Mouse (Mus musculus) myocyte (in vitro differentiated cells): ENCODE results near the gene Herpud1. TPM values are rescaled to one million over a fixed set of nuclear protein-coding genes. Genes with fewer than 3 reads are reported as not detected.

Experiments used
- H3K27me3 ChIP-seq: one replicate; pipeline ENCODE4 v1.6.1; 2011; ENCODE audit not compliant: control insufficient read depth, insufficient read depth, insufficient read length
- H3K36me3 ChIP-seq: one replicate; pipeline ENCODE4 v1.6.1; 2011; ENCODE audit not compliant: control insufficient read depth, insufficient read depth
- H3K4me2 ChIP-seq: one replicate; pipeline ENCODE4 v1.6.1; 2011; ENCODE audit warnings: low read depth, control low read depth
- H3K4me3 ChIP-seq: one replicate; pipeline ENCODE4 v1.5.1; 2011; ENCODE audit warnings: mild to moderate bottlenecking, control low read depth, moderate library complexity
- H3K79me2 ChIP-seq: one replicate; pipeline ENCODE4 v1.6.1; 2011; ENCODE audit not compliant: control insufficient read depth, insufficient read depth
- H3ac ChIP-seq: one replicate; pipeline ENCODE4 v1.6.1; 2011; ENCODE audit not compliant: control insufficient read depth, insufficient read length
- CEBPB ChIP-seq: IDR thresholded peaks from 2 replicates; pipeline ENCODE4 v1.6.1; 2011; ENCODE audit warnings: mild to moderate bottlenecking, moderate library complexity; ENCODE audit not compliant: poor library complexity, insufficient read depth, severe bottlenecking
- E2F4 ChIP-seq: IDR thresholded peaks from one replicate; pipeline ENCODE4 v1.6.1; 2011; ENCODE audit warnings: mild to moderate bottlenecking, control low read depth, moderate library complexity; ENCODE audit not compliant: insufficient read depth
- MAX ChIP-seq: IDR thresholded peaks from one replicate; pipeline ENCODE4 v1.6.1; 2011; ENCODE audit warnings: low read depth, mild to moderate bottlenecking, control low read depth
- MYOD1 ChIP-seq, 3 experiments: IDR thresholded peaks; one replicate each; pipeline ENCODE4 v1.6.1; 2011; ENCODE audit warnings: control low read depth in 2 of 3, low read depth in 2 of 3, mild to moderate bottlenecking in 2 of 3, moderate library complexity in 1 of 3; ENCODE audit not compliant: insufficient read length in 2 of 3, control insufficient read depth in 1 of 3
- MYOG ChIP-seq, 3 experiments: IDR thresholded peaks; one replicate each; pipeline ENCODE4 v1.6.1; 2011; ENCODE audit warnings: control low read depth in 2 of 3, low read depth in 2 of 3, mild to moderate bottlenecking in 2 of 3; ENCODE audit not compliant: insufficient read length in 2 of 3, control insufficient read depth in 1 of 3, insufficient read depth in 1 of 3
- POLR2A ChIP-seq: IDR thresholded peaks from one replicate; pipeline ENCODE4 v1.6.1; 2011; ENCODE audit warnings: low read depth, mild to moderate bottlenecking, control low read depth, moderate library complexity; ENCODE audit not compliant: insufficient read length
- POLR2AphosphoS2 ChIP-seq: IDR thresholded peaks from one replicate; pipeline ENCODE4 v1.6.1; 2011; ENCODE audit warnings: low read depth, control low read depth; ENCODE audit not compliant: insufficient read length
- REST ChIP-seq: IDR thresholded peaks from one replicate; pipeline ENCODE4 v1.6.1; 2011; ENCODE audit warnings: mild to moderate bottlenecking, control low read depth, moderate library complexity; ENCODE audit not compliant: insufficient read depth, insufficient read length
- SRF ChIP-seq: IDR thresholded peaks from one replicate; pipeline ENCODE4 v1.6.1; 2011; ENCODE audit warnings: low read depth; ENCODE audit not compliant: control insufficient read depth, insufficient read length
- TCF12 ChIP-seq: IDR thresholded peaks from one replicate; pipeline ENCODE4 v1.6.1; 2011; ENCODE audit warnings: mild to moderate bottlenecking, control low read depth; ENCODE audit not compliant: poor library complexity, insufficient read depth, severe bottlenecking
- TCF3 ChIP-seq: IDR thresholded peaks from one replicate; pipeline ENCODE4 v1.6.1; 2011; ENCODE audit warnings: low read depth, control low read depth; ENCODE audit not compliant: insufficient read length
- USF1 ChIP-seq: IDR thresholded peaks from one replicate; pipeline ENCODE4 v1.6.1; 2011; ENCODE audit warnings: low read depth, mild to moderate bottlenecking, control low read depth, moderate library complexity
- polyA plus RNA-seq: library from polyadenylated mRNA; unstranded; fragments of >200 nt; fragmentation: generic; extraction: Trizol; gene quantifications from one replicate; pipeline ENCODE4 v1.2.1, GENCODE M21; 2012; ENCODE audit warnings: missing spikeins

Herpud1 gene
- polyA plus RNA-seq, 1 experiment = 292 TPM

DNA sequence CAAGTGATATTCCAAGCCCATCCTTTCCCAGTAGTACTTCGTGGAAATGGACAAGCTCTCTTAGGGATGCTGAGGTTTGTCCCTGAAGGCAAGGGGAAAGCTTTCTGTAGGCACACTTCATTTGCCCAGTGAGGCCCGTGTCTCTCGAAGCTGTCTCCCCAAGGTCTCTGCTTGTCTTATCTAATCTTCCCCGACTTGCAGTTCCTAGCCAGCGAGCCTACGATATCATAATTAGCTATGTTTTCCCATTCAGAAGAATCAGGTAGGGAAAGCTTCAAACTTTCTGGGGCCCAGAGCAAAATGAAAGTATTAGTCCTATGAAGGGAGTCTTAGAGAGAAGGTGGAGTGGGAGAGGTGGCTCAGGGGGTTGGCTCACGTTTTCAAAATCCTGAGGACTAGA is 2.1 kb upstream of the Herpud1 start:
- TF ChIP-seq MYOG (IDR thresholded peaks at IDR 0.05; ENCODE audit: control insufficient read depth in 1 of 3, insufficient read depth in 1 of 3, insufficient read length in 2 of 3, low read depth in 2 of 3) (no peak), TCF12 (no peak), CEBPB (no peak), E2F4 (no peak), TCF3 (no peak), POLR2A (no peak), USF1 (no peak), MYOD1 (IDR thresholded peaks at IDR 0.05; ENCODE audit: control insufficient read depth in 1 of 3, insufficient read length in 2 of 3, low read depth in 2 of 3) (no peak), POLR2AphosphoS2 (no peak), SRF (no peak), REST (no peak), MAX (no peak)

DNA sequence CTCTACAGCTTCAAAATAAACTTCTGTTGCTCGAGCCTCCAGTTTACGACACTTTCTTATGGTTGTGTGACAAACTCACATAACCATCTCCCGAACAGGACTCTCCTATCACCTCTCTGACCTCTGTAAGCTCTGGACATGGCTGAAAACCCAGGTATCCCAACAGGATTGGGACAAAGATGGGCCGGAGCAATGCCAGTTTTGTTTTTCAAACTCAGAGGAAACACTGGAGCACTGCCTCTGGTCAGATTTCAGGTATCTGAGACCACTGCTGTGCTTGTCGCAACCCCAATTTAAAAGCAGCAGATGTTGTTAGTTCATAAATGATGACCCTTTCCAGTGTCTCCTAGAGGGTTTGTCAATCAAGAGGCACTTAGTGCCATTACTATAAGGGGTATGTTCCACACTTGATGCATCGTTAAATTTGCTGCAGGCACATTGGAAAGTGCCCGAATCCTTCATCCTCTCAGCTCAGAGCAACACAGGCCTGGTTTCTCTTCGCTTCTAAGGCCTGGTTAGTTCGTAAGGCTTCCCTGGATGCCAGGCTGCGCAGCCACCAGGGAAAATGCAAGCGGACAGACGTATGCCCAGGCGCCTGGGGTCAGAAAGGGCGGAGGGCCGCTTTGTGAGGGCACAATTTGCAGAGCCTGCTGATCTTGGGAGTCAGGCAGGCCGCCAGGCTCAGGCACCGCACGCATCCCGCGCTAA is 578 bp upstream of the Herpud1 start:
- Histone ChIP-seq H3K36me3 (peaks cover 29% of the 10 kb centered on the region), H3K4me3 (peak overlapping the region; percentile 100), H3ac (peak overlapping the region; percentile 77), H3K79me2 (peaks cover 38% of the 10 kb centered on the region), H3K4me2 (peak overlapping the region; percentile 91), H3K27me3 (no peaks in the 10 kb centered on the region)
- TF ChIP-seq USF1 = no peak

More for the DNA sequence above, 2.1 kb upstream of the Herpud1 start:
- no peak overlapping the region for H3K4me3 ChIP-seq
- peaks cover 14% of the 10 kb centered on the region for H3K36me3 ChIP-seq
- peaks cover 27% of the 10 kb centered on the region for H3K79me2 ChIP-seq
- H3K27me3 ChIP-seq = no peaks in the 10 kb centered on the region
- H3K4me2 ChIP-seq = no peak overlapping the region
- H3ac ChIP-seq = no peak overlapping the region

DNA sequence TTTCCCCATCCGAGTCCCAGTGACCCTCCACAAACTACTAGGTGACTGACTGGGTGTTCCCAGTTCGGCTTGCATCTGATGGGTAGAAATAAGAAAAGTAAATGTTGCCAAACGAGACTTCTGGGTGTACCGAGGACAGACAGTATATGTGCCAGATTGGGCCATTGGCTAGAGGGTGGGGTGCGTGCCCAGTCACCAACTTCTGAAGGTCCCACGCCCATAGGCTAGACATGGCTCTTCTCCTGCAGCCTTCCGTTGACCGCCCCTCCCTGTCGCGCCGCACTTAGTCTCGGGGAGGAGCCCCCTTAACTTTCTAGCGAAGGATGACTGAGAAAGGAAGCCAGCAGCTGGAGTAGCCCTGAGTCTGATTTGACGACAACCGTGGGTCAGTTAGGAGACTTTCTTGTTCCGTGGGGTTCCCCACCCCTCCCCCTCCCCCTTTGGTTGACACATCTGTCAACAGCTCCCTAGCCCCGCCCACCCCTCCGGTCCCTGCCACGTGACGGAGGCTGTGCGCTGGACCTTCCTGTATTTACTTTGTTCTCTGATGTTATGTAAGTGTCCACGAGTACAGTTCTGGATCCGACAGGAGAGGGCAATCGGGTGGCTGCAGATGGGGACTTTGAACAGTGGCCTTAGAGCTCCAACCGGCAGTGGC is 918 bp downstream of the Herpud1 start:
- Histone ChIP-seq H3K79me2 (peaks cover 38% of the 10 kb centered on the region), H3K27me3 (no peaks in the 10 kb centered on the region), H3K4me2 (peak overlapping the region; percentile 89), H3K36me3 (peaks cover 43% of the 10 kb centered on the region), H3ac (peak overlapping the region; percentile 77), H3K4me3 (peak overlapping the region; percentile 100)
- peak; percentile 85 for TF ChIP-seq USF1
- TF ChIP-seq POLR2AphosphoS2 = peak; percentile 78
- peak; percentile 54 for TF ChIP-seq POLR2A
- TF ChIP-seq CEBPB = no peak

DNA sequence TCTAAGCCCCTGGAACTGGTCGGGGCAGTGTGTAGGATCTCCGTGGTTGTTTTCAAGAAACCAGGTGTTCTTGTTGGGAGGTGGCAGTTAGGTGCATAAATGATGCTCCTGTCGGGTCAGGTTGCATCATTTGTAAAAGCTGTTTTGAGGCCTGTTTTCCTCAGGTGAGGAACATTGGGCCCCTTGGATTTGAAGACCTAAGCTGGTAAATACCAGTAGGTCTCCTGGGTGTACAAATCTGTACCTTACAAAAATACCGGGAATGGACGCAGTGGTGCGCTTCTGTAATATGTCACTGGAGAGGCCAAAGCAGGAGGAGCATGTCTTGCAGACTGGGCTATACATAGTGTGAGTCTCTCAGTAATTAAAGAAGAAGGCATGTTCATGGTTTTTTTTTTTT is 1.5 kb downstream of the Herpud1 start:
- peak overlapping the region; percentile 77 for H3ac ChIP-seq
- peaks cover 40% of the 10 kb centered on the region for H3K79me2 ChIP-seq
- H3K27me3 ChIP-seq = no peaks in the 10 kb centered on the region
- H3K4me3 ChIP-seq = peak overlapping the region; percentile 100
- TF ChIP-seq TCF12 = no peak
- no peak for TF ChIP-seq SRF
- no peak for TF ChIP-seq CEBPB
- TF ChIP-seq REST = no peak
- no peak for TF ChIP-seq MYOG (IDR thresholded peaks at IDR 0.05; ENCODE audit: control insufficient read depth in 1 of 3, insufficient read depth in 1 of 3, insufficient read length in 2 of 3, low read depth in 2 of 3)
- TF ChIP-seq USF1 = no peak
- TF ChIP-seq MYOD1 (IDR thresholded peaks at IDR 0.05; ENCODE audit: control insufficient read depth in 1 of 3, insufficient read length in 2 of 3, low read depth in 2 of 3) = no peak
- TF ChIP-seq POLR2A = no peak
- TF ChIP-seq POLR2AphosphoS2 = no peak
- TF ChIP-seq TCF3 = no peak
- TF ChIP-seq MAX = no peak
- TF ChIP-seq E2F4 = no peak
- peak overlapping the region; percentile 89 for H3K4me2 ChIP-seq
- peaks cover 49% of the 10 kb centered on the region for H3K36me3 ChIP-seq

DNA sequence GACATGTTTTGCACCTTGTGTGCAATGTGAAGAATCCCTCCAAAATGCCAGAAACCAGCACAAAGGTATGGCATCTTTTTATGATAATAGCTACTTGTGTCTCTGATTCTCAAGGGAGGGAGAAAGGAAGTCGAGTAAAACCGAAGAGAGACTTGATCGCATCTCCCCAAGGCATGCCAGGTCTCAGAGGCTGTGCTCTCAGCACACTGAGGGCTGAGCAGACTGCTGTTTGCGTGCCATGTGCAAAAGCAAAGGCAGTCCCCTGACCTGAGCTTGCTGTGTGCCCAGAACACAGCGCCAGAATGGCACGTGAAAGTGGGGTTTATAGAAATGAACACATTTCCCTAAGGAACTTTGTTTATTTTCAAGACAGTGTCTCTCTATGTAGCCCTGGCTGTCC is 3.3 kb downstream of the Herpud1 start:
- Histone ChIP-seq H3K4me3 (peak overlapping the region; percentile 100), H3K36me3 (peaks cover 67% of the 10 kb centered on the region), H3K27me3 (no peaks in the 10 kb centered on the region), H3K79me2 (peaks cover 42% of the 10 kb centered on the region), H3ac (no peak overlapping the region), H3K4me2 (peak overlapping the region; percentile 89)
- no peak for TF ChIP-seq CEBPB
- no peak for TF ChIP-seq REST
- TF ChIP-seq SRF = no peak
- no peak for TF ChIP-seq TCF12
- TF ChIP-seq USF1 = no peak
- TF ChIP-seq MYOG (IDR thresholded peaks at IDR 0.05; ENCODE audit: control insufficient read depth in 1 of 3, insufficient read depth in 1 of 3, insufficient read length in 2 of 3, low read depth in 2 of 3) = no peak
- no peak for TF ChIP-seq MAX
- TF ChIP-seq MYOD1 (IDR thresholded peaks at IDR 0.05; ENCODE audit: control insufficient read depth in 1 of 3, insufficient read length in 2 of 3, low read depth in 2 of 3) = no peak
- TF ChIP-seq POLR2AphosphoS2 = peak; percentile 77
- TF ChIP-seq POLR2A = peak; percentile 46
- TF ChIP-seq E2F4 = no peak
- TF ChIP-seq TCF3 = no peak
